15 mouse cellular contexts compared by ENCODE assay signal in the genomic region with DNA sequence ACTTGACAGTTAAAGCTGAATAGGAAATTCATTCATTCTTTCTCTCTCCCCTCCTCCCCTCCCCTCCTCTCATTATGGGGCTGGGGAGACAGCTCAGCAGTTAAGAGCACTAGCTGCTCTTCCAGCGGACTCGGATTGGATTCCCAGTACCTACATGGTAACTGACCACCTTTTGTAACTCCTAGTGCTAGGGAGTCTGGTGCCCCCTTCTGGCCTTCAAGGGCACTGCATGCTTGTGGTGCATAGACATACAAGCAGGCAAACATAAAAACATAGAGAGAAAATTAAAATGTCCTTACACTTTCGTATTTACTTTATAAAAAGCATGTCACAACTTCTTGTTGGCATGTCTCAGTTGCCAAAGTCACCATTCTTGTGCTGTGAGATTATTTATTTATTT. TPM values are rescaled to one million over a fixed set of nuclear protein-coding genes. Genes with fewer than 3 reads are reported as not detected.
DNase-seq lines count a peak whose midpoint lies in the region; ATAC-seq and TF ChIP-seq lines count a peak whose summit lies in the region.
"Had no signal": no experiment of that assay in that cellular context is flagged by ENCODE, and none has a peak within 500 bp of the region (broad histone marks: within the 10 kb centered on the region; RNA-seq: fewer than 3 reads in every experiment).

No protein-coding gene starts in this region.

- WGBS in lung, adult 2 months, result 95% methylated on average over 3 of the region's 3 CpGs

- H3K4me3 ChIP-seq in lung, adult 2 months (replicated peaks; ENCODE audit: extremely low read depth, low read depth, low read length), result no peak overlapping the region
- no peak overlapping the region for H3K4me3 ChIP-seq in ES-E14 (ENCODE audit: insufficient read depth in 1 of 2, low read depth in 1 of 2, low read length in 2 of 2, poor library complexity in 1 of 2, severe bottlenecking in 1 of 2)
- H3K4me3 ChIP-seq: embryonic facial prominence, embryonic 12.5 days; forebrain, embryonic 13.5 days; hindbrain, embryonic 15.5 days; kidney, embryonic 15.5 days; limb, embryonic 13.5 days had no signal

- no peak for TF ChIP-seq POLR2A in lung, adult 2 months (IDR thresholded peaks at IDR 0.05; ENCODE audit: borderline replicate concordance, extremely low read depth, low read depth, low read length)

- no peak for ATAC-seq in CD4-positive, CD25-positive, alpha-beta regulatory T cell, adult 4 months
- peak; percentile 52; the same call in 1 of the 2 replicates for ATAC-seq in megakaryocyte, adult 5-6 weeks (ENCODE audit: poor library complexity, severe bottlenecking)
- ATAC-seq: forebrain, embryonic 13.5 days had no signal

- H3K9ac ChIP-seq in ES-E14 (ENCODE audit: insufficient read depth, low read depth, low read length, poor library complexity, severe bottlenecking), result no peak overlapping the region
- H3K9ac ChIP-seq: embryonic facial prominence, embryonic 12.5 days; forebrain, embryonic 13.5 days; hindbrain, embryonic 15.5 days; kidney, embryonic 15.5 days; limb, embryonic 13.5 days had no signal

- TF ChIP-seq CTCF in lung, adult 2 months (IDR thresholded peaks at IDR 0.05; ENCODE audit: insufficient read depth, low read length), result 0 out of 2 replicates have a peak, but pooled peaks have one; percentile 13

- H3K4me1 ChIP-seq in lung, adult 2 months (ENCODE audit: control insufficient read depth, insufficient read depth, low read length), result no peaks in the 10 kb centered on the region
- no peaks in the 10 kb centered on the region for H3K4me1 ChIP-seq in ES-E14 (ENCODE audit: control insufficient read depth in 2 of 2, insufficient read depth in 2 of 2, low read length in 2 of 2, poor library complexity in 1 of 2)
- H3K4me1 ChIP-seq: embryonic facial prominence, embryonic 12.5 days; forebrain, embryonic 13.5 days; hindbrain, embryonic 15.5 days; kidney, embryonic 15.5 days had no signal

- DNase-seq in CD4-positive, CD25-positive, alpha-beta regulatory T cell, adult 2 months (ENCODE audit: low read depth, low spot score), result peak; percentile 40
- DNase-seq in lung, adult 2 months, result no peak
- no peak for DNase-seq in lung, postnatal 10 days
- peak; percentile 48 for DNase-seq in ES-E14 (ENCODE audit: low read depth, low spot score)
- no peak for DNase-seq in spleen, adult 18-20 months
- DNase-seq in adrenal gland, adult 2 months, result no peak
- DNase-seq: cerebellum, adult 9-11 months; gastrocnemius, postnatal 14 days had no signal

- no peak overlapping the region for H3K27ac ChIP-seq in ES-E14 (ENCODE audit: insufficient read depth, low read depth, low read length, poor library complexity, severe bottlenecking)
- H3K27ac ChIP-seq: embryonic facial prominence, embryonic 12.5 days; forebrain, embryonic 13.5 days; hindbrain, embryonic 15.5 days; kidney, embryonic 15.5 days; limb, embryonic 13.5 days had no signal

- H3K9me3 ChIP-seq in ES-E14 (ENCODE audit: control insufficient read depth, insufficient read depth, low read depth, low read length), result no peaks in the 10 kb centered on the region
- H3K9me3 ChIP-seq: forebrain, embryonic 13.5 days; hindbrain, embryonic 15.5 days; limb, embryonic 13.5 days had no signal

- in situ Hi-C loops in ES-E14 (cut with MboI; ENCODE audit: low sequenced_read_pairs in 2 of 2, unreplicated experiment in 2 of 2), result no loop called here

- no peaks in the 10 kb centered on the region for H3K36me3 ChIP-seq in ES-E14 (ENCODE audit: control insufficient read depth, insufficient read depth, low read length, poor library complexity, severe bottlenecking)
- H3K36me3 ChIP-seq: embryonic facial prominence, embryonic 12.5 days; hindbrain, embryonic 15.5 days; kidney, embryonic 15.5 days; limb, embryonic 13.5 days had no signal

TF ChIP-seq in ES-E14, 5 proteins besides CTCF, POLR2A, EP300 and RAD21:
- TF ChIP-seq ZC3H11A (IDR thresholded peaks at IDR 0.05; ENCODE audit: borderline replicate concordance, low read depth, low read length) (no peak), HCFC1 (IDR thresholded peaks at IDR 0.05; ENCODE audit: borderline replicate concordance, insufficient read depth, low read length) (no peak), CHD2 (IDR thresholded peaks at IDR 0.05; ENCODE audit: low read depth, low read length) (no peak), MAFK (IDR thresholded peaks at IDR 0.05; ENCODE audit: insufficient read depth, low read depth, low read length) (no peak), ZNF384 (IDR thresholded peaks at IDR 0.05; ENCODE audit: low read depth, low read length) (no peak)

RNA-seq across cellular contexts. Expression of a gene that starts 30.9 kb away (rescaled TPM):
- polyA plus RNA-seq in CD4-positive, CD25-positive, alpha-beta regulatory T cell, adult 4 months (2017; shearing (Covaris generic)), result 10 to 100 TPM; 11.0 to 13.7 TPM
- 33.7 and 40.2 TPM in 2 replicates for polyA plus RNA-seq in lung, adult 2 months (2012; rRNA removed)
- 13.1 and 15.8 TPM in 2 replicates for total RNA-seq in ES-E14 (2012; rRNA removed)
- 26.5 and 28.4 TPM in 2 replicates for total RNA-seq in megakaryocyte, adult 5-6 weeks (2015)
- 17.8 and 19.2 TPM in 2 replicates for total RNA-seq in megakaryocyte, adult 5-6 weeks (2017)
- 10 to 100 TPM; 56.1 to 68.0 TPM for total RNA-seq in adrenal gland, adult 2 months (2021)
- polyA plus RNA-seq in adrenal gland, adult 2 months (2012; rRNA removed), result 25.3 and 32.7 TPM in 2 replicates

RNA-seq across cellular contexts. Expression of a gene that starts 32.8 kb away (rescaled TPM):
- 10 to 100 TPM; 68.3 to 82.6 TPM for polyA plus RNA-seq in CD4-positive, CD25-positive, alpha-beta regulatory T cell, adult 4 months (2017; shearing (Covaris generic))
- 29.1 and 40.2 TPM in 2 replicates for polyA plus RNA-seq in lung, adult 2 months (2012; rRNA removed)
- total RNA-seq in ES-E14 (2012; rRNA removed), result 32.2 and 46.9 TPM in 2 replicates
- 36.7 and 37.0 TPM in 2 replicates for total RNA-seq in megakaryocyte, adult 5-6 weeks (2015)
- total RNA-seq in megakaryocyte, adult 5-6 weeks (2017), result 40.9 and 45.0 TPM in 2 replicates
- 10 to 100 TPM; 63.4 to 81.1 TPM for total RNA-seq in adrenal gland, adult 2 months (2021)
- 24.1 and 25.1 TPM in 2 replicates for polyA plus RNA-seq in adrenal gland, adult 2 months (2012; rRNA removed)

Comparison
In these comparisons a context has a peak if more than half of its experiments do, and no peak if none do; other contexts are left out.
1. DNase-seq: peak in CD4-positive, CD25-positive, alpha-beta regulatory T cell, adult 2 months (single experiment) and ES-E14 (single experiment); none in lung, adult 2 months (single experiment), lung, postnatal 10 days (single experiment), spleen, adult 18-20 months (0 of 2) and adrenal gland, adult 2 months (single experiment).